Mouse (Mus musculus): ENCODE measurements around the gene Nfrkb.

The Nfrkb gene

GRCm38 (mm10) chr9:31422143-31422542 is 36.2 kb downstream of the Nfrkb start:
- DNase-seq (ENCODE audit: extremely low read depth, insufficient read length, low spot score), result no peak

GRCm38 (mm10) chr9:31428971-31429370 is 43.0 kb downstream of the Nfrkb start:
- DNase-seq (ENCODE audit: extremely low read depth, insufficient read length, low spot score), result no peak

- DNase-seq (ENCODE audit: extremely low read depth, insufficient read length, low spot score), result no peak
Measured at GRCm38 (mm10) chr9:31430011-31430410, 44.0 kb downstream of the Nfrkb start.

- DNase-seq (ENCODE audit: extremely low read depth, insufficient read length, low spot score), result no peak
Measured at GRCm38 (mm10) chr9:31431751-31432150, 45.8 kb downstream of the Nfrkb start.

- DNase-seq (ENCODE audit: extremely low read depth, insufficient read length, low spot score), result peak; percentile 88
Measured at GRCm38 (mm10) chr9:31432336-31432975, 46.5 kb downstream of the Nfrkb start.

DNA sequence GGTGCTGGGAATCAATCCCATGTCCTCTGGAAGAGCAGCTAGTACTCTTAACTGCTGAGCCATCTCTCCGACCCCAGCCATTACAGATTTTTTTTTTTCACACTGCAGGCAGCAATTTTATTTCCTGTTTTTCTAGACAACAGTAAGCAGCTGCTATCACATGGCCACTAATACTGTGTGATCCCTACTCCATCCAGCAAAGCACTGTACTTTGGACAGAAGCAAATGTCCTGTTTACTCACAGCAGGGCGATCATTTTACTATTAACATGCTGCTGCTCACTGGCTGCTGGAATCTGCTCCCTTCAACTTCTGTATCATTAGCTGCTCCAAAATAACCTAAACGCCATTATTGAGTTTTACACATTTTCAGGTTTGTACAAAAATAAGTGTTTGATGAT is 47.4 kb downstream of the Nfrkb start:
- no peak for DNase-seq (ENCODE audit: extremely low read depth, insufficient read length, low spot score)

DNA sequence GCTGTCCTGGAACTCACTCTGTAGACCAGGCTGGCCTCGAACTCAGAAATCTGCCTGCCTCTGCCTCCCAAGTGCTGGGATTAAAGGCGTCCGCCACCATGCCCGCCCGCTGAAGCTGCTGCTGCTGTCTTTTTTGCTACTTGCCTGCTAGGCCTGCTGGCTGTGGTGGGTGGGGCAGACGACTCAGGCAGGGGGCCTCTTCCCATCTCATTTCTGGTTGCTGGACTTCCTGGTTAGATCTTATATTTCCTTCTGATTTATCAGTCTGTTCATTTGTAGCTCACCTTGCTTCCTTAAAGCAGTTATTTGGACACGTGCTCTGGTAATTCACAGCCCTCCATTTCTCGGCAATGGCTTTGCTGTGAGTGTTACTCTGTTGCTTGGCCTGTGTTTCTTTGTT is 49.4 kb downstream of the Nfrkb start:
- DNase-seq (ENCODE audit: extremely low read depth, insufficient read length, low spot score), result no peak

DNA sequence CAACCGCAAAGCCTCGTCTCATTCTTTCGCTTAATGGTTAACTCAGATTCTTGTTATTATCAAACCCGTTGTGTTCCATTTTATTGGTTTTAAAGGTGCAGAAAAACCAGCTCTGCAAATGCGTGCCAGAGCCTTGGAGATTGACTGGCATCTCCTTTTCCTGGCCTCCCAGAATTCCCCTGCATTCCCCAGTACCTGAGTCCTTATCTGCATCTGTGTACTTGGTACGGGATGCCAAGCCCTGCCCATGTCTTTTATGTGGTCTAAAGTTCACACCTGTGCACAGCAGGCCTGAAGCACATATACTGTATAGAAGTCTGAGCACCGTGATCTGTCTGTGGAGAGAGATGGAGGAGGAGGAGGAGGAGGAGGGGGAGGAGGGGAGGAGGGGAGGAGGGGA is 51.9 kb downstream of the Nfrkb start:
- no peak for DNase-seq (ENCODE audit: extremely low read depth, insufficient read length, low spot score)

DNA sequence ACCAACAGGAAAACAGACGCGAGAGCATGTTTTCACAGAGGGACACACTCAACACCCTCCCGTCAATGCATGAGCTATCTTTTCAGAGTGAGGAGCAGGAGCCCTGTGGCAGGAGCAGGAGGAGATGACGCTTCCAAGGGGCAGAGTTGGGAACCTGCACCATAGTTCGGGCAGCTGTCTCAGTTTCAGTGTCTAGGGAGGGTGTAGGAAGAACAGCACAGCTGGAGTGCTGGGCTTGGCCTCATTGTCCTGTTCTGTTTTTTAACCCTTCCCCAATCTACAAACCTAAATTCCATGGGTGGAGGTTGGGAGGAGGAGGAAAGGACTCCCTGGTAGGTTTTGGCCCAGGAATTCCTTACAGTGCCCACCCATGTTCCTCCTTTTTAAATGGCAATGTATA is 52.8 kb downstream of the Nfrkb start:
- DNase-seq (ENCODE audit: extremely low read depth, insufficient read length, low spot score), result no peak

GRCm38 (mm10) chr9:31439341-31439740 is 53.3 kb downstream of the Nfrkb start:
- no peak for DNase-seq (ENCODE audit: extremely low read depth, insufficient read length, low spot score)

DNA sequence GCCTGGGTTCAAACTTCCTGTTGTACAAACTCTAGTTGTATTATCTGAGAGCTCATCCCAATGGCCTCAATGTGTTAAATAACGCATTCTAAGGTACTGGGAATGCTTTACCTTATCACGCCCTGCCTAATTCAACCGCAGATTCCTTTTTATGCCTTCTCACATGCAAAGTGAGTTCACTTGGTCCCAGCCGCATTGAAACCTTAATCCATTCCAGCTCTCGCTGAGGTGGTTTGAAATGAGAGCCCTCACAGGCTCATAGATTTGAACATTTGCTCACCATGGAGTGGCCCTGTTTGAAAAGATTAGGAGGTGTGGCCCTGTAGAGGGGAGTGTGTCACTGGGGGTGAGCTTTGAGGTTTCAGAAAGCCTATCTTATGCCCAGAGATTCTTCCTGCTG is 54.4 kb downstream of the Nfrkb start:
- no peak for DNase-seq (ENCODE audit: extremely low read depth, insufficient read length, low spot score)

- no peak for DNase-seq (ENCODE audit: extremely low read depth, insufficient read length, low spot score)
Measured at GRCm38 (mm10) chr9:31441487-31441886, 55.5 kb downstream of the Nfrkb start.

DNA sequence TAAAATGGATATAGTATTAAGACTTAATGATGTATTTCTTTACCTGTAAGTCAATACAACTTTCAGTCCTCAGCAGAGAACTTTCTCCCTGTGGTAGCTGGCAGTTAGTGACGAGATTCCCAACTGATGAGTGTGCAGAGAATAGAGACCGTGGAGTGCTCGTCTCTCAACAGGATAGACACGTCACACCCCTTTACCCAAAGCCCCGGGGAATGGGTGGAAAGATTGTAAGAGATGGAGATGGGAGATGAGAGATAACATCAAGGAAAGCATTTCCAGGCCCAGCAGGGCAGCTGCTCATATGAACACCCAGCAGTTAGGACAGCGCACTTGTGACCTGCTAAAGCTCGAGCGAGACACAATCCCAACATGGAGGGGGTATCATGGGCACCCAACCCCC is 58.2 kb downstream of the Nfrkb start:
- DNase-seq (ENCODE audit: extremely low read depth, insufficient read length, low spot score), result peak; percentile 3

- DNase-seq (ENCODE audit: extremely low read depth, insufficient read length, low spot score), result no peak
Measured at GRCm38 (mm10) chr9:31449145-31449772, 63.3 kb downstream of the Nfrkb start.

GRCm38 (mm10) chr9:31452166-31452565 is 66.2 kb downstream of the Nfrkb start:
- DNase-seq (ENCODE audit: extremely low read depth, insufficient read length, low spot score), result no peak

DNA sequence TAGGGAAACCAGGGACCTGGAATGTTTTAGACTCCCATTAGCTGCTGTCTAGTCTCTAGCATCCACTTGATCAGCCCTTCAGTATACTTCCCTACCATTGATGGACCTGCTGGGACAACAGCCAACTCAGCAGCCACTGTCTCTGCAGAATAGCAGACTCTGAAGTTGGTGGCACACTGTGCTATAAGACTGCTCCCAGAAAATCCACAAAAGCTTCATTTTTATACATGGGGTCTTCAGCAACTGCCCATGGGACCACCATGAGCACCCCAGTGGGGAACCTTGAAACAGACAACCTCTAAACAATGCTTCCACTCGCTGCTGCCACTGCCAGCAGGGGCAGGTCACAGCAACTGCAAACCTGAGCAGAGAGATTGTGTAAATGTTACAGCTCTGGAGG is 68.4 kb downstream of the Nfrkb start:
- DNase-seq (ENCODE audit: extremely low read depth, insufficient read length, low spot score), result no peak

DNA sequence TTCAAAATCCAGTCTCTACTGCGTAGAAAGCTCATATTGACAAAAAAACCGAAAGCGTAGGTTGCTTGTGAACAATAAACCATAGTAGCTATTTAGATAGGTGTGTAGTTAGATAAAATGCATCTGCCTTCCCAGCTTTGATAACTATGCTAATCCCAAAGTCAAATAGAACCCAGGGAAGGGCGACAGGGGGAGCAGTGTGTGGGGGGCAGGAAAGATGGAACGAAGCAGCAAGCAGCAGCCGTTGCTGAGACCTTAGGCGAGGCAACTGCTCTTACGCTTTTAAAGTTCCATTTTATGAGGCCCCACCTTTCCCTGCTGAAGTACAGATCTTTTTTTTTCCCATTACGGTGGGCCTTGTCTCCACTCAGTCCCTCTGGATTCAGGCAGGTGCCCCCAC is 77.2 kb downstream of the Nfrkb start:
- DNase-seq (ENCODE audit: extremely low read depth, insufficient read length, low spot score), result no peak

DNA sequence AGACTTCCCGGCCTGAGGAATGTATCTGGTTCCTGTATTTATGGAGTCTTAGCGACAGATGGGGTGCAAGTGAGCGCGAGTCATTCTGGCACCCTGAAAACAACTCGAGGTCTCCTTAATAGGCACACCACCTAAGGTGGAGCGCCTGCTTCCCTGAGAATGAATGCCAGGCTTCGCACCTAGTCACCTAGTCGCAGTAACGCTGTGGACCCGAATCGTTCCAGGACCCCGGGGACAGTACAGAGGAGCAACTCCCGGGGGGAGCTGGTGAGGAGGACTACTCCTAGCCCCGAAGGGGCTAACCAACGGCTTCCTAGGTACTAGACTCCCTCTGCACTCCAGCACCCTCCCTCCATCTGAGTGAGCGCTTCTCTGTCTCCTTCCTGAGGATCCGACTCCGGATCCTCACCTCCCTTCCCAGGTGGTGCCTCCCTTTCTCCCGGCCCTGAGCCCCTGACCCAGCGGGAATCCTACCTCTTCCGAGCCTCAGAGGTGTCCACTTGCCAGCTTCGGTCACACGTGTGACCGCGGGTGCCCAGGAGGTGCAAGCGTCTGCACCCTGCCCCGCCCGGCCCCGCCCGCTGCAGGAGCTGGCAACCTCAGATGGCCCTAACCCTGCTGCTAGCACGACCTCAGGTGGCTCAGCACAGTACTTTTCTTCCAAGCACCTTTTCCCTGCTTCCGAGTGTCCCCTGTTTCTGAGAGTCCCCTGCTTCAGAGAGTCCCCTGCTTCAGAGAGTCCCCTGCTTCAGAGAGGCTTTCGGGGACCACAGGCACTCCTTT is 77.9 kb downstream of the Nfrkb start, which contains the start of gene Tmem45b:
Tmem45b (minus strand) TSS at position 771 of the 783 bp plus-strand sequence.
- DNase-seq (ENCODE audit: extremely low read depth, insufficient read length, low spot score), result peak; percentile 4
